In genomic region chr5:123973299-123974178, GRCm38 (mm10) we compare ENCODE assay signal across 8 mouse cellular contexts. TPM values are rescaled to one million over a fixed set of nuclear protein-coding genes. Genes with fewer than 3 reads are reported as not detected.
DNase-seq lines count a peak whose midpoint lies in the region; ATAC-seq lines count a peak whose summit lies in the region.

Gene Hip1r (plus strand): TSS chr5:123973628.

- ATAC-seq in hindbrain, embryonic 12.5 days (ENCODE audit: low FRiP score): peak; percentile 77

- peak within 1 kb of the TSS; percentile 84 for H3K9ac ChIP-seq in hindbrain, embryonic 12.5 days

- peak; percentile 54 for DNase-seq in T-cell, adult 2 months (ENCODE audit: low spot score)
- peak; percentile 73 for DNase-seq in cerebellum, adult 9-10 months
- DNase-seq in frontal cortex, adult 2 months (ENCODE audit: extremely low spot score in 1 of 2, low spot score in 1 of 2): peak in 1 of 2 experiments; percentile 74
- peak; percentile 51 to 56 for DNase-seq in layer of hippocampus, postnatal 25 days (ENCODE audit: extremely low spot score in 1 of 2, low spot score in 1 of 2)
- DNase-seq in lung, postnatal 36 days: peak; percentile 92
- DNase-seq in right cerebral cortex, adult 2 months (ENCODE audit: low spot score in 2 of 2): peak; percentile 57 to 68
- peak; percentile 69 to 83 for DNase-seq in urinary bladder, postnatal 36 days (ENCODE audit: low spot score in 2 of 2)

- H3K4me1 ChIP-seq in hindbrain, embryonic 12.5 days: peaks cover 32% of the 10 kb centered on the region

- WGBS in hindbrain, embryonic 12.5 days: under 1% methylated on average over 97 of the region's 106 CpGs

- H3K4me3 ChIP-seq in hindbrain, embryonic 12.5 days: peak within 1 kb of the TSS; percentile 79

- H3K4me2 ChIP-seq in hindbrain, embryonic 12.5 days (replicated peaks): peak within 1 kb of the TSS; percentile 92

- no peak within 1 kb of the TSS; the same call in 1 of the 2 replicates for H3K27ac ChIP-seq in hindbrain, embryonic 12.5 days

- H3K9me3 ChIP-seq in hindbrain, embryonic 12.5 days (replicated peaks): no peaks in the 10 kb centered on the region

- H3K27me3 ChIP-seq in hindbrain, embryonic 12.5 days: peaks cover 44% of the 10 kb centered on the region

- H3K36me3 ChIP-seq in hindbrain, embryonic 12.5 days: no peaks in the 10 kb centered on the region

RNA-seq across cellular contexts. Expression of gene Hip1r, which starts in this region (rescaled TPM):
- polyA plus RNA-seq in frontal cortex, adult 2 months (2012; rRNA removed): 40.3 and 41.5 TPM in 2 replicates
- polyA plus RNA-seq in hindbrain, embryonic 12.5 days (2016; fragmentation: Nextera tagmentation; extraction: Ambion mirVana): 14.4 and 20.4 TPM in 2 replicates
- 10 to 100 TPM; 48.8 to 51.3 TPM for total RNA-seq in layer of hippocampus, postnatal 25 days (2021)
